Mouse (Mus musculus): Measurements from ENCODE around the gene Tmem150a.
A peak's percentile ranks its signal among the peaks of the same experiment; 100 is the strongest.

Gene Tmem150a

DNA sequence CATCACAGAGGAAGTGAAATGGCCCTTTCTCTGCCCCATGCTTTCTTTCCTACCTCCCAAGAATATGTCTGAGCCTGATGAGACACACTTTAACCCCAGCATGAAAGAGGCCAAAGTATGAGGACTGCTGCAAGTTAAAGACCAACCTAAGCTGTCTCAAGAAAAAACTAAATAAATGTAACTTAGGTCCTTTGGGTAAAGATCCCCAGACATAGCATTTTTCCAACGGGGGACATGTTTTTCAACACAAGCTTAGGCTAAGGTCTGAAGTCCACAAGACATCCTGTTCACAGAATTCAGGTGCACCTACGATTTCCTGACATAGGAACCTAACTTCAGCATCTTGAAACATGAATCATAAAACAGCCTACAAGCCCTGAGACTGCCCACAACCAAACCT is 5.0 kb upstream of the Tmem150a start:
- DNase-seq (ENCODE audit: low read depth, low spot score): no peak

DNA sequence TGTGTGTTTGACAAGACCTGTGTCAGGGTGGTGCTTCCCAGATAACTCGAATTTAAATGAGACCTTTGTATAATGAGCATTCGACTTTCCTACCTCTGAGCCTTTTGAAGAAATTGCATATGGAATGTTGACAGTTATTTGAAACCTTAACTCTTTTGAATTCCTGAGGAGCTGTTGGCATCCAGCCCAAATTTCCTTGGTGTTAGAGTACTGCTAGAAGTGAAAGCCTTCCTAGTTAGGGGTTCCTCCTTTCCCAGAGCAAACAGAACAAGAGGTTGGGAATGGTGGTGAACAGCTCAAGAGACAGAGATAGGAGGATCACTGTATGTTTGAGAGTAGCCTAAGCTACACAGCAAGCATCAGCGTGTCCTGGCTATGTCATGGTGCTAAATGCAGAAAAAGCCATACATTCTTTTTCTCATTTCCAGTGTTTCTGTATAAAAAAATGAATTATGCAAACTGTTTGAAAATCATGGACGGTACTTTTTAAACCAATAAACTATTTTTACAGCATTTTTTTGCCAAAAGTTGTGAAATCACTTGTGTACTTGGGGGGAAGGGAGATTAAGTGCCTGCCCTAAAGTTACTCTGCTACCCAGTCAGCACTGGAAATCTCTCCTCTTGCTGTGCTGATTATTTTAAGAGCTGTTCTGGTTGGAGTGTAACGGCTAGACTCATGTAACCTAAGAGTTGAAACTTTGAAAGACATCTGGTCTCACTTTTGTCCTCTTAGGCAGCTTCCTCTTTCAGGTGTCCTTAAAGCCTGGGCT is 2.4 kb upstream of the Tmem150a start:
- DNase-seq (ENCODE audit: low read depth, low spot score): no peak

GRCm38 (mm10) chr6:72354025-72354424 is 1.2 kb upstream of the Tmem150a start:
- DNase-seq (ENCODE audit: low read depth, low spot score): no peak

DNA sequence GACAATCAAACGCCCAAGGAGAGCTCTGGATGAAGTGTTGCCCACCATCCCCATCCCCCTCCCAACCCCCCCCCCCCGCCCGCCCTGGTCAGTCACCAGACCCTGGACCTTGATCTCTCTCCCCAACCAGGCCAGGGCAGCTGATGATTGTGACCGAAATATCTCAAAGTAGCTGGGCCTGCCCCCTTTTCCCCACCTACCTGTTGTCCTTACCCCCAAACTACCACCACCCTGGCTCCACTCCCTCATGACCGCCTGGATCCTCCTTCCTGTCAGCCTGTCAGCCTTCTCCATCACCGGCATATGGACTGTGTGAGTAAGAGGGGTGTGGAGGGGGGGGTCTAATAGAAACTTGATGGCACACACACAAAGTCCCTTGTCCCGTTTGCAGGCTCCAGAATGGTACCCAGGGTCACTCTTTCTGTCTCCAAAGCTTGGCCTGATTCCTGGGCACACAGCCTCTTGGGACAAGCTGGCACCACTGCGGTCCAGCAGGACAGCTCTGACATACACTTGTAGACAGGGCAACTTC is 820 bp downstream of the Tmem150a start:
- DNase-seq (ENCODE audit: low read depth, low spot score): no peak

DNA sequence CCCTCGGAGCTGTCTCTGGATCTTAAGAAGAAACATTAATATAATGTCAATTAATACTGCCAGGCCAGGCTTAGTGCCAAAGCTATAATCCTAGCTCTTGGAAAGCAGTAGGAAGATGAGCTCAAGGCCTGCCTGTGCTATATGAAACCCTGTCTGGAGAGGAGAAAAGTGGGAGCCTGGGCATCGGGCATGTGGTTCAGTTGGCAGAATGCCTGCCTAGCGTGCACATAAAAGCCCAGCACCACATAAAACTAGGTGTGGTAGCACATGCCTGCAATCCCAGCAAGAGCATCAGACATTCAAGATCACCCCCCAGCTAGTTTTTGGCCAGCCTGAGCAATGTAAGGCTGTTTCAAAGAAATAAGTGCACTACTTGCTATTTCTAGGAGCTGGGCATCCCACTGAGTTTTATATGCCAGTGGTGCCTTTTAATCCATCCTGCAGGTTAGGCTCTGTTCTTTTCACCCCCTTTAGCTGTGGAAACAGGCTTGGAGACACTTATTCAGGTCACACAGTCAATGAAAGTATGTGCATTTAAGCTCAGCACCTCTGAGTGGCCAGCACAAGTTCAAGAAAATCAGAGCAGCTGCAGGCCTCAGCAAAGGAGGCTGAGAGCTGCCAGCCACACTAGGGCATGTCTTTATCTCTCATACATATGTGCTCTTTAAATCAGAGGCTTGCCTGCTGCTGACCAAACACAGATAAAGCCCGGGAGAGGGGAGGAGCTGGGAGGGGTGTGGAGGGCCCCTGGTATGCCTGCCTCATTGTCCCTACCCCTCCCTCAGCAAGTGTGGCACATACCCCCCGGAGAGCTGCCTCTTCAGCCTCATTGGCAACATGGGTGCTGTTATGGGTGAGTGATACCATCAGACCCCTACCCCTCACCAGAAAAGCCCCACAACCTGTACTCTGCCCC is 2.2 kb downstream of the Tmem150a start:
- no peak for DNase-seq (ENCODE audit: low read depth, low spot score)

DNA sequence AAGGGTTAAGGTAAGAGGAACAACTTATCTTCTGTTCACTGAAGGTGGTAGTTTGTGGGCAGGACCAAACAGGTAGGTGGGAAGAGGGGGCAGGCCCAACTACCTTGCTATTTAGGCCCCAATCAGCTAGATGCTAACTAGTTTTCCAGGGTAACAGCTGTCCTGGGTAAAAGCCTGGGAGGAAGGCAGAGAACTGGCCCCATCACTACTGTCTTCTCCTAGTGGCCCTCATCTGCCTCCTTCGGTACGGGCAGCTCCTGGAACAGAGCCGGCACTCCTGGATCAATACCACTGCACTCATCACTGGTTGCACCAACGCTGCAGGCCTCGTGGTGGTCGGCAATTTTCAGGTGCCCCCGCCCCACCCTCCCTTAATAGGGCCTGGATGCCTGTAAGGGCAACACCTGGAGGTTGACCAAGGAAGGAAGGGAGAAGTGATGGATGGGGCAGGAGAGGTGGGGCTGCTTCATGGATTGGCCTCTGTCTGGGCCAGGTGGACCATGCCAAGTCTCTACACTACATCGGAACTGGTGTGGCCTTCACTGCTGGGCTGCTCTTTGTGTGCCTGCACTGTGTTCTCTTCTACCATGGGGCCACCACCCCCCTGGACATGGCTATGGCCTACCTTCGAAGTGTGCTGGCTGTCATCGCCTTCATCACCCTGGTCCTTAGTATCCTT is 3.0 kb downstream of the Tmem150a start:
- no peak for DNase-seq (ENCODE audit: low read depth, low spot score)

DNA sequence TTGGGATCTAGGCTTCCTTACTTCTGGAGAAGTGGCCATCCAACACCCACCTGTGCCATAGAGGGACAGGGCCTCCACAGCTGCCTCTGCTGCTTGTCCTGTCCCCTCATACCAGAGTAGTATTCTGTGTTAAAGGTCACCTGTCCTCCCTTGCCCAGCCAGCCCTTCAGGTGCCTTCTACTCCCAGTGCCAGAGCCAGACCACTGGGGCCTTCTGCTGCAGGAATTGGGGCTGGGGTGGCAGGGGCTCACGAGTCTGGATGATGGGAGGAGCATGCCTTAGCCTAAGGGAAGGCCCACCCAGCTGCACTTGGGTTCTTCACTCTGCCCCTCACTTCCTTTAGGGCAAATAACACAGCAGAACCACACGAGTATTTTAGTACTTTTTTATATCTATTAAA is 4.1 kb downstream of the Tmem150a start:
- DNase-seq (ENCODE audit: low read depth, low spot score): no peak

- no peak for DNase-seq (ENCODE audit: low read depth, low spot score)
Observed at GRCm38 (mm10) chr6:72359891-72360598, 4.8 kb downstream of the Tmem150a start.

GRCm38 (mm10) chr6:72360599-72360935 is 5.3 kb downstream of the Tmem150a start:
- no peak for DNase-seq (ENCODE audit: low read depth, low spot score)

- DNase-seq (ENCODE audit: low read depth, low spot score): no peak
Observed at GRCm38 (mm10) chr6:72361121-72361551, 5.9 kb downstream of the Tmem150a start.

DNA sequence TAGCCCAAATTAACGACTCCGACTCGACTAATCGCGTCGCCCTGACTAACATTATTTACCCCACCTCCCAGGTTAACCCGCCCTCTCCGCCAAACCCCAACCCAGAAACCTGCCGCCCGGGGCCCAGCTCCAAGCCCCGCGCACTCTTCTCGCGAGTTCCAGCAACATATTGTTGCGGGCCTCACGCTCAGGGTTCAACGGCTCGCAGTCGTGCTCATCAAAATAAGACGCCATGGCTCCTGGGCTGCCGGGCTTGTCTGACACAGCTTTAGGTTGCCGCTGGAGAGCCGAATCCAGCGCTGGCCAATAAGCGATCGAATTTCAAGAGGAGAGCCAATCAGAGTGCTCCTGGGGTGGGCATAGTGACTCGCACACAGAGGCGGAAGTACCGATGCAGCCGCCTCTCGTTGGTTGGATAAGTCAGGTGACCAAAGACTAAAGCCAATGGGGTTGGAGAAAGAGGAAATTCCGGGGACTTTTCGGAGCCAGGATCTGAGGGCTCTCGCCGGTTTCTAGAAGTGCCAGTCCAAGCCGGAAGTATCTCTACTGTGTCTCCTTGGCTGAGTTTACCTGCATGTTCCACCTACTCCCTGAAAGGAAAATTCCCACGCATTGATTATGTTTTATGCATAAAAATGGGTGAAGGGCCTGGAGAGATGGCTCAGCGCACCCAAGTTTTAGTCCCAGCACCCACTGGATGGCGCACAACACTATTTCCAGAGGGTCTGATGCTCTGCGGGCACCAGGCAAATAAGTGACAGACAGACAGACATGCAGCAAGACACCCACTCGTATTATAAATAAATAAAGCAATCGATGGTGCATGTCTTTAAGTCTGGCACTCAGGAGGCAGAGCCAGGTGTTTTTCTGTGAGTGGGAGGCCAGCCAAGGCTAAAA is 7.1 kb downstream of the Tmem150a start:
- peak; percentile 97 for DNase-seq (ENCODE audit: low read depth, low spot score)

GRCm38 (mm10) chr6:72364009-72364408 is 8.8 kb downstream of the Tmem150a start:
- no peak for DNase-seq (ENCODE audit: low read depth, low spot score)

GRCm38 (mm10) chr6:72364985-72365384 is 9.7 kb downstream of the Tmem150a start:
- no peak for DNase-seq (ENCODE audit: low read depth, low spot score)

DNA sequence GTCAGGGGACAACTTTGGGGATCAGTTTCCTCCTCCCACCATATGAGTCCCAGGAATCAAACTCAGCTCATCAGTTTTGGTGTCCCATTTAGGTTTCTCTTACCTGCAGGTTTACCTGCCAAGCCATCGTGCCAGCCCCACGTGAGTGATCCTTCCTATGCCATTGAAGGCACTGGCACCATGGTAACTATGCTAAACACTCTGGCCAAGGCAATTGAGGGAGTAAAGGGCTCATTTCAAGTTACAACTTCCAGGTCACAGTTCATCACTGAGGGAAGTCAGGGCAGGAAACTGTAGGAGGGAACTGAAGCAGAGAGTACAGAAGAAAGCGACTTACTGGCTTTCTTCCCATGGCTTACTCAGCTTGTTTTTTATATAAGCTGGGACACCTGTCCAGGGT is 11.1 kb downstream of the Tmem150a start:
- no peak for DNase-seq (ENCODE audit: low read depth, low spot score)

DNA sequence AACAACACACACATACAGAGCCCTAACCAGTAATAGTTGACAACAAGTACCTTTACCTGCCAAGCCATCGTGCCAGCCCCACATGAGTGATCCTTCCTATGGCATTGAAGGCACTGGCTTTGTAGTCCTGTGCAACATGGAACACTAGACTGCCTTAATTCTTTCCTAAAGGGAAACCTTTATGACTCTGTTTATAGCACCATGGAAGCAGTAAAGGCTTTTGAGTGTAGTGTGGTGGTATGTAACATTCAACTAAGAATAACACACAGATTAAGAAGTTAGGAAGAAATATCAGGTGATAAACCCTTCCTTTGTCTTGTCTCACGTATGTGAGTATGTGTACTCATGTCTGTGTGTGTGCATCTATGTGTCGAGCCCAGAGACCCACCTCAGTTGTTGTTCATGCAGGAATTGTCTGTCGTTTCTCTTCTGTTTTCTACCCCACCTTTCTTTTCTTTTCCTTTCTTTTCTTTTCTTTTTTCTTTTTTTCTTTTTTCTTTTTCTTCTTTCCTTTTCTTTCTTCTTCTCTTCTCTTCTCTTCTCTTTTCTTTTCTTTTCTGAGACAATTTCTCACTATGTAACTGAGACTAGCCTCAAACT is 11.7 kb downstream of the Tmem150a start, which contains the start of gene Rnf181:
Gene Rnf181, minus strand, starts transcription at position 113 of the 600 bp plus-strand sequence.
- DNase-seq (ENCODE audit: low read depth, low spot score): no peak

GRCm38 (mm10) chr6:72367460-72367974 is 12.3 kb downstream of the Tmem150a start:
- DNase-seq (ENCODE audit: low read depth, low spot score): no peak

DNA sequence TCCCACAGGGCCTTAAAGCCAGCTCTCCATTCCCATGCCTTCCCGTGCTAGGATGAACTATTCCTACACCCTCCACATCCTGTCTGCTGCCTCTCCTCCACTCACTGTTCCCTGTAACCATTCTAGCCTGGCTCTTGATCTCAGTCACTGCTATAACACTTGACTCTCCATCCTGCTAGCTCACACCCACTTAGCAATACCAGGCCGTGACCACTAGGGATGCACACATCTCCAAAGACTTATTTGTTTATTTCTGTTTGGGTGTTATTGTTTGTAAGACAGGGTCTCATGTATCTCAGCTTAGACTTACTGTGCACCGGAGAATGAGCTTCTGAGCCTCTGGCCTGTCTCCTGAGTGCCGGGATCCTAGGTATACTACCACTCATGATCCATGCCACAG is 14.3 kb downstream of the Tmem150a start:
- no peak for DNase-seq (ENCODE audit: low read depth, low spot score)

- DNase-seq (ENCODE audit: low read depth, low spot score): no peak
Observed at GRCm38 (mm10) chr6:72370091-72370490, 14.8 kb downstream of the Tmem150a start.

DNA sequence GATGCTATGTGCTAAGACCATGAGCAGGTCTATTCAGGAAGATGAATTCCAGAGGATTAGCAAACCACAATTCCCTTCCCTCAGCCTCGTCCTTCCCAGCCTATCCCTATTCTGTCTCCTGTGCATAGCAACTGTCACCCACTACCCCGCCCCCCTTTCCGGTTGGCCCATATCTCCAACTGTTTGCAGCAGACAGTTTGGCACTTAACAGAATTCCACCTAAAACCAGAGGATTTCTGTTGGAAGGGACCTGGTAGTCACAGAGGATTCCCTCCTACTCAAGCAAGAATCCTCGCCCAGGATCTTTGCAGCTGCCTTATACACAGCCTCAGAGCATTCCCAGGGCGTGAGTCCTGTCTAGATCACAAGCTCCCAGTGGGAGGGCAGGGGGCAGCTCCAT is 15.9 kb downstream of the Tmem150a start:
- no peak for DNase-seq (ENCODE audit: low read depth, low spot score)

GRCm38 (mm10) chr6:72371571-72371970 is 16.3 kb downstream of the Tmem150a start:
- DNase-seq (ENCODE audit: low read depth, low spot score): no peak
